Mouse (Mus musculus) embryonic facial prominence, embryonic 14.5 days (tissue): ENCODE data around the gene Cdca7l. TPM values are rescaled to one million over a fixed set of nuclear protein-coding genes. Genes with fewer than 3 reads are reported as not detected.
"Not testable (repeated sequence)": the region's sequence is repeated elsewhere in the genome, so short reads cannot be mapped to it uniquely, and the experiment has no call there.

ENCODE experiments used
- ATAC-seq: fragments of 200-750 bp; cut with Nextera tagmentation; 2 replicates; pipeline ENCODE4 v1.8.0; 2017; ENCODE audit warnings: low read depth, moderate number of reproducible peaks, moderate TSS enrichment
- DNase-seq: peaks from one replicate; pipeline ENCODE4 v3.0.0-alpha.2; 2015; ENCODE audit warnings: low spot score
- H3K27ac ChIP-seq: fragments of 300-500 bp; sonication (generic); replicated peaks from 2 replicates; pipeline ENCODE4 v1.5.1; 2014; ENCODE audit warnings: low read depth, mild to moderate bottlenecking, low read length, moderate library complexity
- H3K27me3 ChIP-seq: fragments of 300-500 bp; sonication (generic); replicated peaks from 2 replicates; pipeline ENCODE4 v1.6.1; 2014; ENCODE audit warnings: low read length; ENCODE audit not compliant: control insufficient read depth, insufficient read depth
- H3K36me3 ChIP-seq: fragments of 300-500 bp; sonication (generic); 2 replicates; pipeline ENCODE4 v1.6.1; 2014; ENCODE audit warnings: low read length, mixed read lengths; ENCODE audit not compliant: control insufficient read depth, insufficient read depth
- H3K4me1 ChIP-seq: fragments of 300-500 bp; sonication (generic); 2 replicates; pipeline ENCODE4 v1.6.1; 2014; ENCODE audit warnings: antibody characterized with exemption, low read length; ENCODE audit not compliant: control insufficient read depth, insufficient read depth
- H3K4me2 ChIP-seq: fragments of 300-500 bp; sonication (generic); 2 replicates; pipeline ENCODE4 v1.6.1; 2014; ENCODE audit warnings: low read depth, mild to moderate bottlenecking, low read length, moderate library complexity, mixed read lengths
- H3K4me3 ChIP-seq: fragments of 300-500 bp; sonication (generic); 2 replicates; pipeline ENCODE4 v1.5.1; 2014; ENCODE audit warnings: low read depth, mild to moderate bottlenecking, low read length
- H3K9ac ChIP-seq: fragments of 300-500 bp; sonication (generic); 2 replicates; pipeline ENCODE4 v1.6.1; 2014; ENCODE audit warnings: low read depth, mild to moderate bottlenecking, low read length, moderate library complexity, mixed read lengths
- H3K9me3 ChIP-seq: fragments of 300-500 bp; sonication (generic); 2 replicates; pipeline ENCODE4 v1.6.1; 2016; ENCODE audit warnings: low read length; ENCODE audit not compliant: control insufficient read depth
- WGBS: fragments of 180-500 bp; shearing (Covaris S2); extraction: QIAGEN DNeasy Blood & Tissue Kit; methylation state at CpG from one replicate; pipeline ENCODE4 v1.1.7; 2014; 5-methylcytosine and 5-hydroxymethylcytosine counted together
- polyA plus RNA-seq: library from polyadenylated mRNA; unstranded; fragments of >200 nt; fragmentation: Nextera tagmentation; extraction: Ambion mirVana; gene quantifications from 2 replicates; pipeline ENCODE4 v1.2.1, GENCODE M21; 2014

Gene Cdca7l
- polyA plus RNA-seq, result 27.8 and 35.2 TPM in 2 replicates

DNA sequence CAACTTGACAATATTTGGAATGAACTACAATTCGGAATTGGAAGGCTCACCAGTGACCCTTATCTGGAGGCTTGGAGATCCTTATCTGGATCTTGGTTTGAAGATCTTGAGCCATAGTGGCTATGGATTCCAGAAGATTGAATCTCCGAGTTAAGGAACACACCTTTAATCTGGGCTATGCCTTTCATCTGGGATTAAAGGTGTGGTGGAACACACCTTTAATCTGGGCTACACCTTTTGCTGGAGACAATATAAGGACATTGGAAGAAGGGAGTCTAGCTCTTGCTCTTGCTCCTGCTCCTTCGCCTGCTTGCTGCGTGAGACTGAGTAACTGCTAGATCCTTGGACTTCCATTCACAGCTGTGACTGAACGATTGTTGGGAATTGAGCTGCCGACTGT, at the start of gene Cdca7l:
TSS of gene Cdca7l (plus strand) at position 301 of the 400 bp plus-strand sequence.
- H3K27ac ChIP-seq, H3K9me3 ChIP-seq, ATAC-seq, DNase-seq, H3K4me2 ChIP-seq, H3K9ac ChIP-seq, H3K4me1 ChIP-seq, H3K4me3 ChIP-seq, H3K36me3 ChIP-seq, H3K27me3 ChIP-seq: not testable (repeated sequence)
- WGBS, result no CpG with 5 or more reads among the region's 6 CpGs

- Histone ChIP-seq H3K27ac (no peak overlapping the region), H3K9ac (no peak overlapping the region), H3K4me3 (no peak overlapping the region), H3K27me3 (no peaks in the 10 kb centered on the region), H3K36me3 (no peaks in the 10 kb centered on the region), H3K9me3 (no peaks in the 10 kb centered on the region), H3K4me1 (peaks cover 12% of the 10 kb centered on the region), H3K4me2 (no peak overlapping the region)
- ATAC-seq (no peak), DNase-seq (peak; percentile 37)
- 53% methylated on average over 7 of the region's 7 CpGs for WGBS
Observed at GRCm38 (mm10) chr12:117756010-117756409, 48.1 kb upstream of the Cdca7l start.

DNA sequence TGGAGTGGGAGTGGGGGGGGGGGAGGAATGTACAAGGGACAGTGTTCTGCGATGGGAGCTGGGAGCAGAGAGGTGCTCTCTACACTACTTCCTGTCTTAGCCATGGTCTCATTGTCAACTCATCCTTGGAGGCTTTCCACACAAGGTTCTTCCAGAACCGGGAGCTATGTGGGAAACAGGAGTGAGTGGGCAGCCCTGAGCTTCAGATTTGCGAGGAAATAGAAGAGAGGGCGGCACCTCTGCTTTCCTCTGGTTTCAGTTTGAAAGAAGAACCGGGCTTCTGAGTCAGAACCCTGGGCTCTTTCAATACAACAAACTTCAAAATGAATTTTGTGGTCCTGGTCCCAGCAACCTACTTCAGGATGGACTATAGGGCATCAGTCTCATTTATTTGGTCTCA, 43.7 kb upstream of the Cdca7l start:
- Histone ChIP-seq H3K4me2 (no peak overlapping the region), H3K27me3 (no peaks in the 10 kb centered on the region), H3K9ac (no peak overlapping the region), H3K9me3 (no peaks in the 10 kb centered on the region), H3K4me1 (no peaks in the 10 kb centered on the region), H3K36me3 (no peaks in the 10 kb centered on the region), H3K4me3 (no peak overlapping the region), H3K27ac (no peak overlapping the region)
- no peak for ATAC-seq
- 83% methylated on average over 5 of the region's 5 CpGs for WGBS
- DNase-seq, result no peak

- DNase-seq (no peak), ATAC-seq (no peak)
- no peaks in the 10 kb centered on the region for H3K4me1 ChIP-seq
Observed at GRCm38 (mm10) chr12:117760846-117761245, 43.2 kb upstream of the Cdca7l start.

DNA sequence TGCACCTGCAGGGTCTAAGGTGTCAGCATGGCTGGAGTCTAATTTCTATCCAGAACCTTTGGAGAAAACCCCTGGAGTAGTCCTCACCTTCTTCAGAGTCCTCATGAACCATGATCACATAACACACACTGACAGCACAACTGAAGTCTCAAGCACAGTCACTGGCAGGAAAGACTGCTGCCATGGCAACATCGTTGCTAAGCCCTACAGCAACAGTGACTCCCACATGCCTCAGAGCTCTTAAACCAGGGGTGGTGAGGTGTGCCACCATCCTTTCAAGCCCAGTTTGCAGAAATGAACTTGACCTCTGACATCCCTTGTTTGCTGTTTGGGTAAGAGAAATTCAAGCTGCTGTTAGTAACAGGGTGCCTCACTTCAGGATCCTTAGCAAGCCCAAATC, 42.4 kb upstream of the Cdca7l start:
- H3K4me2 ChIP-seq, result no peak overlapping the region
- H3K9me3 ChIP-seq, result no peaks in the 10 kb centered on the region
- no peak overlapping the region for H3K27ac ChIP-seq
- no peaks in the 10 kb centered on the region for H3K27me3 ChIP-seq
- ATAC-seq (no peak), DNase-seq (no peak)
- WGBS, result 47% methylated on average over 1 of the region's 1 CpGs
- no peaks in the 10 kb centered on the region for H3K4me1 ChIP-seq
- no peak overlapping the region for H3K9ac ChIP-seq
- H3K4me3 ChIP-seq, result no peak overlapping the region
- H3K36me3 ChIP-seq, result no peaks in the 10 kb centered on the region

More at GRCm38 (mm10) chr12:117760846-117761245, 43.2 kb upstream of the Cdca7l start:
- no peaks in the 10 kb centered on the region for H3K36me3 ChIP-seq
- no peaks in the 10 kb centered on the region for H3K27me3 ChIP-seq
- H3K9me3 ChIP-seq, result no peaks in the 10 kb centered on the region
- no peak overlapping the region for H3K4me2 ChIP-seq
- no peak overlapping the region for H3K4me3 ChIP-seq
- H3K27ac ChIP-seq, result no peak overlapping the region
- no peak overlapping the region for H3K9ac ChIP-seq

- H3K36me3 ChIP-seq, result no peaks in the 10 kb centered on the region
- H3K4me1 ChIP-seq, result no peaks in the 10 kb centered on the region
- H3K9me3 ChIP-seq, result no peaks in the 10 kb centered on the region
- no peak overlapping the region for H3K4me2 ChIP-seq
- no peak overlapping the region for H3K9ac ChIP-seq
- no peak overlapping the region for H3K27ac ChIP-seq
- WGBS, result 61% methylated on average over 3 of the region's 3 CpGs
- no peak for ATAC-seq
- no peak overlapping the region for H3K4me3 ChIP-seq
- peak; percentile 27 for DNase-seq
- H3K27me3 ChIP-seq, result no peaks in the 10 kb centered on the region
Observed at GRCm38 (mm10) chr12:117763247-117763646, 40.8 kb upstream of the Cdca7l start.

- 10% methylated on average over 7 of the region's 7 CpGs for WGBS
- Histone ChIP-seq H3K27me3 (no peaks in the 10 kb centered on the region), H3K36me3 (no peaks in the 10 kb centered on the region)
Observed at GRCm38 (mm10) chr12:117764839-117765238, 39.2 kb upstream of the Cdca7l start.

DNA sequence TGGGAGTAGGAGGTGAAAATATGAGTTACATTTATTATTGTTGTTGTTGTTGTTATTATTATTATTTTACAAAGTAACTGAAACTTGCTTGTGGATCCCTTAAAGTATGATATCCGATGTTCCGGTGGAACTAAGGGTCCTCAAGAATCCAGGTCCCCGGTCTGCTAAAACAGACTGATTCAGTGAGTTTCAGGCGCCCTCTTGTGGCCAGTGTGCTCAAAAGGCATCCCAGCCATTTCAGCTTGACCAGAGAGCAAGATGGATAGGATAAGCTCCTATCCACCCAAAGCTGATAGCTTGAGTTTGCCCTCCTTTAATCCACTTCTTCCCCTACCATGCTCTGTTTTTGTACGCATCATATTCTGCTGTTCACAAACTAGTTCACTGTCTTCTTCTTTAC, 35.0 kb upstream of the Cdca7l start:
- Histone ChIP-seq H3K27me3 (no peaks in the 10 kb centered on the region), H3K27ac (no peak overlapping the region), H3K9ac (no peak overlapping the region), H3K4me1 (no peaks in the 10 kb centered on the region), H3K4me2 (no peak overlapping the region), H3K36me3 (no peaks in the 10 kb centered on the region), H3K4me3 (no peak overlapping the region), H3K9me3 (no peaks in the 10 kb centered on the region)
- DNase-seq (peak; percentile 89), ATAC-seq (no peak)
- 3% methylated on average over 5 of the region's 5 CpGs for WGBS

More at GRCm38 (mm10) chr12:117764839-117765238, 39.2 kb upstream of the Cdca7l start:
- Histone ChIP-seq H3K4me1 (no peaks in the 10 kb centered on the region), H3K27ac (no peak overlapping the region), H3K9ac (no peak overlapping the region), H3K9me3 (no peaks in the 10 kb centered on the region), H3K4me2 (no peak overlapping the region), H3K4me3 (no peak overlapping the region)
- DNase-seq (peak; percentile 92), ATAC-seq (peak; percentile 48; the same call in 1 of the 2 replicates)

GRCm38 (mm10) chr12:117770211-117770610, 33.9 kb upstream of the Cdca7l start:
- Histone ChIP-seq H3K27ac (no peak overlapping the region), H3K36me3 (no peaks in the 10 kb centered on the region), H3K4me1 (no peaks in the 10 kb centered on the region), H3K4me2 (no peak overlapping the region), H3K9me3 (no peaks in the 10 kb centered on the region), H3K9ac (no peak overlapping the region), H3K4me3 (no peak overlapping the region), H3K27me3 (no peaks in the 10 kb centered on the region)
- ATAC-seq (peak; percentile 14; the same call in 1 of the 2 replicates), DNase-seq (no peak)
- 25% methylated on average over 2 of the region's 2 CpGs for WGBS
